Mouse (Mus musculus) inflammation-experienced regulatory T-cells, adult 6 months (primary cell): ENCODE results near the gene Lpin2. TPM values are rescaled to one million over a fixed set of nuclear protein-coding genes. Genes with fewer than 3 reads are reported as not detected.

Source experiments
- ATAC-seq: one replicate; pipeline ENCODE4 v1.8.0; 2017
- polyA plus RNA-seq, 3 experiments: library from polyadenylated mRNA; unstranded; fragments of 100-300 nt; shearing (Covaris generic); gene quantifications; one replicate each; pipeline ENCODE4 v1.2.1; 2017

The Lpin2 gene
- polyA plus RNA-seq, 3 experiments from 2014 or later: 20.6 to 36.6 (median 30.0) TPM

DNA sequence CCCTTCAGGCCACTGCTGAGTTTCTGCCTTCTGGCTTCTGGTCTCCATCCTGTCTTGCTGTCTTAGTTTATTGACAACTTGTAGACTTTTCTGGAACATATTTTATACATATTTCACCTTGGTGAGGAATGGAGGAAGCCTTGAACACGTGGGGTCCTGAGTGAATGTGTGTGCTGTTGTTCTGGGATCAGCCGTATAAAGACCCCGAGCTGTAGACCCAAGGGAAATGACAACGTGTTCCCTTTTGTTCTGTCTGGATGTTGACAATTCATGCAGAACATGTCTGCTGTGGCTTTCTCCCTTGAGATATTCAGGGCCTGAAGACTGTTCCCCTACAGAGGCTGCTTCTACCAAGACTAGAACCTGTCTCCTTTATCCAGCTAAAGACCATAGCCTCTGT, 5.0 kb upstream of the Lpin2 start:
- ATAC-seq: no peak

DNA sequence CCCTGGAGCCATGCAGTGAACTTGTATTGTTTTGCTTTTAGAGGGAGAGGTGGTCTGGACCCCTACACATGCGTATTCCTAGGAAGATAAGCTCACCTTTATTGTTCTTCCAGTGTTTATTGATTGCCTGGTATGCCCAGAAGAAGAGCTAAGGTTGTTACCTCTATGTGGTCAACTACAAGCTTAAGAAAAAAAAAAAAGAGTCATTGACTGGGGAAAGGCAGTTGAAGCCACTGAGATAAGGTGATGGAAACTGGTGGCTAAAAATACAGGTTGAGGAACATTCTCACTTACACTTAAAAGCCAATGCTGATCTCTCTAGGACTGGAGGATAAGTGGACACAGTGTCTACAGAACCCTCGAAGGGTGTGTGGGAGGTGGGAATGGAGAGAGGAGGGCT, 4.4 kb upstream of the Lpin2 start:
- ATAC-seq: no peak

DNA sequence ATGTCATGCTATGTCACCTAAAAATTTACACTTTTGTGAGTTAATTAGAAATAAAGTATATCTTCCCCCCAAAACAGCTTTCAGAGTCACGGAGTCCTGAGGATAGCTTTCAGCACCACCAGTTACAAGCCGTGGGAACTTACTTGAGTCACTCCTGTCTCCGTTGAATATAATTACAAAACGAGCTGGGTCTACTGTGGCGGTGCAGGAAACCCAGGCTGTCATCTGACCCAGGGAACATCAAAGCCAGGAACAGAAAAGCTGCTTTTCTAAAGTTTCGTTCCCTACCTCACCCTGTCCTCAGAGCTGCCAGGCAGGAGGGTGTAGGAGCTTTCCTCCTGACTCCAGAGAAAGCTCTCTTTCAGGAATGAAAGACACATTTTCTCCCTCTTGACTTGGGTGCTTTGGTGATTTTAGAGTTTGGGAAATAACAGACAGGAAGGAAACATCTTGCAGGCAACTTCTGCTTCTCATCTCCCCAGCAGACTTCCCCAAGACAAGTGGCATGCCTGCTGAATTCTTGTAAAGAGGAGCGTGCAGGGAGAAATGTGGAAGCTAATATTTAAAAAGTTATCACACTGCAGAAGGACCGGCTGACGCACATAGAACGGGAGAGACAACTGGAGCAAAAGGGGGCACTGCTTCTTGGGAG, 3.7 kb upstream of the Lpin2 start:
- no peak for ATAC-seq

DNA sequence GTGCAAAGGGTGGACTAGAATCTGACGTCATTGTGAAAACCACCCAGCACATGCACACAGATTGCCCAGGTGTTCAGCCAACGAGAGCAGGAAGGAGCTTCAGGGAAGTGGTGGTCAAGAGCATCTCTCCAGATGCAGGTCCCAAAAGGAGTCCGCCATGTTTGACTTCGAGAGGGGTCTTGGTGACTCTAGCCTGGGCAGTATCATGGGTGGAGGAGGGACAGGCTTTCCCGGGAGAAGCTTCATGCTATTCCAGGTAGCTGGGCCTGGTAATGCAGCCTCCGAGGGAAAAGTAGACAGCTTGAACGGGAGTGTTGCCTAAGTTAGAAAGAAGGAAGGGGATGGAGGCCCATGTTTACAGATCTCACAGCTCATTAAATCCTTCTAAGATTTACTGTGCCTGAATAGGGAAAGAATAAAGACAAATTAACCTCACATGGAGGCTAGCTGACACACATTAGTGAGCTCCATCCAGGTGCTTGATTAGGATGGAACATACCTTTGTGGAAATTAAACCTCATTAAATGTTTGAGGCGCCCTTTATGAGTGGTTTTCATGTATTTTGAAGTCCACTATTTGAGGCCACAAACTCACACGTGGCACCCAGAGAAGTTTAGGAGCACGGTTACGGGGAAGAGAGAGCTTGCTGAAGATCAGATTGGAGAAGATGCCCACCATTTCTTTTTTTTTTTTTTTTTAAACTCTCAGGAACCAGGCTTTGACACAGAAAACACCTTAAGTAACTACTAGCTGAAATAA, 2.6 kb upstream of the Lpin2 start:
- ATAC-seq: no peak

DNA sequence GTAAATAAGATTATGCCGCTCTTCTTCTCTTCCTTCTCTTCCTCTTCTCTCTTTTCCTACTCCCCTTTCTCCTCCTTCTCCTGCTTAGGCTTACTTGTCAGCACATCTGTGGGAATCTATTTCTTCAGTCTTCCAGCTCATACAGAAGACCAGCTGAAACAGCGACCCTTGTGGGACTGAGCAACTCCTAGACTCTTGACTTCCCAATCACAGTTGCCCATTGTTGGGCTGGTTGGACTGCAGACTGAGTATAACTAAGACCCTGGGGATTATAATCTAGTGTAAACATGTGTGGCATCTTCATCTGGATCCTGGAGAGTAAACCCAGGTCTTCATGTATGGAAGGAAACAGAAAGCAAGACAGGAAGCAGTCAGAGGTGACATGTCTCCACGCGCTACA, 1.8 kb upstream of the Lpin2 start:
- no peak for ATAC-seq

DNA sequence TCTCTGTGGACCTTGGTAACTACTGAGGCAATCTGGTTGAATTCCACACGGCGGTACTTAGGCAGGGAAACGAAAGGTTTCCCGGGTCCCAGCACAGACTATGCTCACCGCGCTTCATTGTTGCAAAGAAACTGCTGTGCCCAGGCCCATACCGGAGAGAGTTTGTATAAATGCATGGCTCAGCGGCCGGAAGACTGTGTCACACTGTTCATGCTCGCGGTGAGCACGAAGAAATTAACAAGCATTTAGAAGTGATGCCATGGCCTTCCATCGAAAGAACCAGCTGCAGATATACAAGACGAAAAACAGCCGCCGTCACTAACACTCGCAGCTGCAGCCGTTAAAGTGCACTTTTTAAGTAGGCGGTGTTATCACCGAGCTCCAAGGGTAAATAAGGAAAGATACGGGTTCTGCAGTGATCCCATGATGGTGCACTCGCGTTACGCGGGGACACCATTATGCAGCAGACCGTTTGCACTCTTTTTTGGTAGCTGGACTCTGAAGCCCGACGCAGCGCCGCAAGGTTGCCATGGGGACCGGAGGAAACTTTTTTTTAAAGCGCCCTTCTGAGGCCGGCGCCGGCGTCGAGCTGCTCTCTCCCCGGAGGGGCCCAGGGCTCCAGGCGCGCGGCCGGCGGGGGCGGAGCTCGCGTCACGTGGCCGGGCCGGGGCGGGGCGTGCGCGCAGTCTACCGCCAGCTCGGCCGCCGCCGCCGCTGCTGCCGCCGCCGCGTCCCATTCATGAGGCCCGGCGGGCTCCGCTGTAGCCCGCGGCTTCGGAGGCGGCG, 704 bp downstream of the Lpin2 start:
- peak; percentile 78 for ATAC-seq

DNA sequence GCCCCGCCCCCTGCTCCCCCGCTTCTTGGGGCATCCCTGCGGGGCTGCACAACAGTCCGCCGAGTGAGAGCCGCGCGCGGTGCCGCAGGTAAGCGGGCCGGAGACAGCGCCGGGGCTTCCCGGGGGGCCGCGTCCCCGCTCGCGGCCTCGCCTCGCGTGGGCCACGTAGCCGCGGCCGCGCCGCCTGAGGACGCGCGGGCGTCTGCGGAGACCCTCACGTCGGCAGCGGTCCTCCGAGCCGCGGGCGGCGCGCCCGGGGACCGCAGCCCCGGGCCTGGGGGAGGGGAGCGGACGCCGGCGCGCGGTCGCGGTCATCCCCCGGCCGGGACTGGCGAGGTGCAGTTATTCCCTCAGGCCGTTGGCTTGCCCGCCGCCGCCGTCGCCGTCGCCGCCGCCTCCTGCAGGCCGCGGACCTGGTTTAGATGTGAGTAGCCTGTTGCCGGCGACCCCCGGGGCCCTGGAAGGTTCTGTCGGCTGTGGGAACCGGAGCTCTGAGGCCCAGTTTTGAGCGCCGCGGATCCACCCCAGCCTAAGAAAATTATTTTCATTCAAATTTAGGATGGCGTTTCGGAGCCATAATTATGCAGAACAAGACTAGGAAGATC, 1.4 kb downstream of the Lpin2 start:
- ATAC-seq: peak; percentile 11

DNA sequence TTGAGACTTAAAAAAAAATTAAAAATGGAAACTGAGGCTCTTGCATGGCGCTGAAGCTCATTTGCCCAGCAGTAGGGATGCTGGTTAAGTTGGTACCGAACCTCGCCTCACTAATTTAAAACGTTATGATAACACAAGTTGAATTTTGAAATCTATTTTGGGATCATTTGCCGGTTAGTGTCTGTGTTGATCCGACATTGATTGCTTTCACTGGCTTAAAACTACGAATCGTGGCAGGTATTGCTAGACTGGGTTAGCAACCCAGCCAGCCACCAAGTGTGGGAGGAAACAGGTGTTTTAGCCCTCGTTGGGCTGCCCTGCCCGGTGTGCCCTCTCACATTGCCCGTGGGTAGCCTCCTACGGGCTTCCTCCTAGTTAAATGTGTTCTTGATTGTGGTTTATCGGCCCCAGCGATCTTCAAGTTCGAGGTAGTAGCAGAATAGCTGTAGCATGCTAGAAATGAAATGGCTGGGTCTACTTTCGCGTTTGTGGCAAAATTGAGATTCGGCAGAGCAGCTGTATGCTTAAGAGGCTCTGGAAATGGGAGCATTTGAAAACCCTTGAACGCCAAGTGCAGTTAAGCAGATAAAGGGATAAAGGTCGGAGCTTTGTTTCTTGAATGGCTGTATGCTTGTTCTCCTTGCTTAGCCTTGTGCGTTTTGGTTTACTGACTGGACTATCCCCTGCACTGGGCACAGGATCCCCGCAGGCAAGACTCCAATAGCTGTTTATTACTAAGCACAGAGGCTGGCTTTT, 2.2 kb downstream of the Lpin2 start:
- ATAC-seq: peak; percentile 20

DNA sequence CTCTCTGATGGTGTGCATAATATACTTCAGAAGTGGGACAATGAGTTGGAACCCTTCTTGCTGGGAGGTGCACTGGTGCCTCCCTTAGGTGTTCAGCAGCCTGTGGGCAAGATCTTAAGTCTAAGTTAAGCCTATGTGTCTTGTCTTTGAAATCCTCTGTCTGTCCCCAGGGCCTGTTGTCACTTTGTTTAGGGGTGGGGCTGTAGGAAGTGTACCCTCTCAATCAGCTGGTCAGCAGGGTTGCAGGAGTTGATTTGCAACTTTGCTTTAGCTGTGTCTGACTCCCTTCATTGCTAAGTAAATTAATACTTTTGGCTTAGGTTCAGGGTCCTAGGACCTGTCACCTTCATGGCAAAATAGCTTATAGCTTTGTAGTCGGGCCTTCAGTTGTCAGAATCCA, 3.0 kb downstream of the Lpin2 start:
- no peak for ATAC-seq

DNA sequence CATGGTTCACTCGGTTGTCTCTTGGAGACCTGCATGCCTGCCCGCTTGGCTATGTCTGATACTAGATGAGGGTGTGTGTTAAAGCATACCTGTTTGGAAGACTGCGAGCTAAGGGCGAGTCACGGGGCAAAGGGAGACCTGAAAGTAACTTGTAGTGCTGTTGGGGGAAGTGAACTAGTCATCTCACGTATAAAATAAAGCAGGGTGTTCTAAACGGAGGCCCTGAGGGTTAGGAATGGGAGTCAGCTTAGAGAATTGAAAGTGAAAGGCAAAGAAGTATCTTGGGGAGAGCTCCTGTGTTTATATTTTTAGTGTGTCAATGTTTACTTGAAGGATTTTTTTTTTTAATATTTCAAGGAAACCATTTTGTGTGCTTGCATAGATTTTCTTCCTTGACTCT, 8.2 kb downstream of the Lpin2 start:
- peak; percentile 54 for ATAC-seq

DNA sequence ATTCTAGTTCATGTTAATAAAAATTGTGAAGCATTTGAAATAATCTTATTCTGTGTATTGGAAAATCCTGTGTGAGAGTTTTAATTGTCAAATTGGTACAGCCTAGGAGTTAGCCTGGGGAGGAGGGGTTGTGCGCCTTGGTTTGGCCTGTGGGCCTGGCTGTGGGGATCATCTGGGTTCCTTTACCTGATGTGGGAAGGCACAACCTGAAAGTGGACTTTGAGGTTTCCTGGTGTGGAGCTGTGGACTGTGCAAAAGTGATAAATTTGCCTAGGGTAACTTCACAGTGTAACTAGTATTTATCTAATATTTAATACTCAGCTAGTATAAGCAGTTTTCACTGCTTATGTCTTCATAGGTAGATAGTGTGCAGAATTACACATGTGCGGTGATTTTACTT, 8.7 kb downstream of the Lpin2 start:
- ATAC-seq: no peak

DNA sequence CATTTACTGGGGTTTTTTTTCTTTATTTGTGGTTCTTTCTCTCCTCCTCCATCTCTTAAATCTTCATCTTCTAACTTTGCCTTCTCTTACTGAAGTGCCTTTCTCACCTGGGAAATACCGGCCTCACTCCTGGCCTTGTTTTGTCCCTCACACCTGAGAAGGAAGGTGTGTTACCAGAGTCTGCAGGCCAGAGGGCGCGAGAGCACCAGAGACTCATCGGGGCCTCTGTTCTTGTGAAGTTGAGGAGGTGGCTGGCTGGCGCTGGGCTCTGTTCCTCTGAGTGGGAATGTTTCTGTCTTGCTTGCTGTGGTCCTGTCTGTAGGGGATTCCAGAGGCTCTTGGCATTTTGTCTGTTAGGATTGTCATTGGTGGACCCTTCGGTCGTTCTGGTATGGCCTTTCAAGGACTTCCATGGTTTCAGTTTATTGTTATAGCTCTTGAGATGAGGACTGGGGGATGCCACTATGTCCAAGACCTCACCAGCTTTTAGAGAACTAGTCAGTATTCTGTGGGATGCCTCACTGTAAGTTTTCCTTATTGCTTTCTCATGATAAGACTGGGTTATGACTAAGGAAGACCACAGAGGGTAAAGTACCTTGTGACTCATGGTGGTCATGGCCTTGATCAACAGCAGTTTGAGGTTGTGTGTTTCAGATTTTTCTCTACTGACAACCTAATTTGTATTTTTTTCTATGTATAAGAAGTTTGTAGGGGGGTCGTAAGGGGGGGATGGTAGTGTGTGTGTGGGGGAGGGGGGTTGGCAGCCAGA, 9.5 kb downstream of the Lpin2 start:
- no peak for ATAC-seq

DNA sequence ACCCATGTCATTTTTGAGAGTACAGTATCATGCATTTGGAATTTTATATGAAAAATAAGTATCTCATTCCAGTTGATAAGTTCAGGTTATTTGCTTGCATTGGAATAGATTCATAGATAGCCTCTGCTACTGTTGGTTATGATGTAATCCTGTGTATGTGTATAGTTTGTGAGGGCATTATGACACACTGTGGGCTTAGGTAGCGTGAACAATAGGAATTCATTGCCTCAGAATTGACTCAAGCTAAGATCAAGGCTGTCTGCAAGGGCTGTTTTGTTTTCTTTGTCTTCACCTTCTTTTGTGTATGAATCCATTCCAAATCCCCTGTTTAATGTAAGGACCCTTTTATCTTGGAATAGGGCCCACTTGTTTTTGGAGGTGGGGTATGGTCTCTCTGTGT, 10.7 kb downstream of the Lpin2 start:
- ATAC-seq: no peak

DNA sequence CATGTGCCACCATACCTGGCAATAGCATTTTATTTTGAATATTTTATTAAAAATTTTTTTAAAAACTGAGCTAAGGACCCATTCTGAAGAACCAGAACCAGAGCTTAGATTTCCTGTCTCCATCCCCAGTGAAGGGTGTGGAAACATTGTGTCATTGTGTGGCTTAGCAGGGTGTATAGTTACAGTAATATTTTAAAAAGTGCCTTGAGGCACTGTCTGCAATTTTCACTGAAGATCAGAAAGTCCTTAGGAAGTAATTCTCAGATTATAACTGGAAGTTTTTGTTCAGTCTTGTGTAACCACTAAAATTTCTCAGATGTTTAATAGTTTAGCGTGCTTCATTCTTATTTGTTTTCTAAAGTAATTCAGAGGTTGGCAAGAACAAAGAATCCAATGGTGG, 11.1 kb downstream of the Lpin2 start:
- no peak for ATAC-seq

DNA sequence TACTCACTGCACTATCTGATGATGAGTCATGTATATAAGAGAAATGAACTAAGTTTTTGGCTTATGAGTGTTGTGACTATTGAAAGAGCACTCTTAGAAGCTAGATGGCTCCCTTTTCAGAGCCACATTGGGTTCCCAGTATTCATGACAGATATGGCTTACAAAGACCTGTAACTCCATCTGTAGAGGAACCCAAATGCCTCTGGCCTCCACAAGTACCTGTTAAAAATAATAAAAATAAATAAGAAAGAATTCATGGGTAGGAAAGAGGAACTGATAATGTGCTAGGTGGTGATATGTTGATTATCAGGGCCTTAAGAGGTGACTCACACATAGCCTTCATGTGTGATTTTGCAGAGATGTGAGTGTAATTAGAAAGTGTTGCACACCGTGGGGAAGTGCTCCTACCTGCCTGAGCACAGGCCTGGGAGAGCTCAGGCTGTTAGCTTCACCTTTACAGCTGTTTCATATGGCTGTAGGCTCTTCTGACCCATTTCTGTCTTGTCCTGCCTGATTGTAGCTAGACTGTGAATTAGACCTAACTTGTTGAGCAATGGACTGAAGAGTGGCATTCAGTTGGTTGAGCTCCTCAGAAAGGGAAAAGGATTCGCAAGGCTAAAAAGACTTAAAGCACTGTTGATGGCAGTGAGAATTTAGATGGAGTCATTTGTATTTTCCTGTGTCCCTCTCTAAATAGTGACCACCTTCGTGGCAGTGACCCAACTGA, 12.7 kb downstream of the Lpin2 start:
- ATAC-seq: no peak

DNA sequence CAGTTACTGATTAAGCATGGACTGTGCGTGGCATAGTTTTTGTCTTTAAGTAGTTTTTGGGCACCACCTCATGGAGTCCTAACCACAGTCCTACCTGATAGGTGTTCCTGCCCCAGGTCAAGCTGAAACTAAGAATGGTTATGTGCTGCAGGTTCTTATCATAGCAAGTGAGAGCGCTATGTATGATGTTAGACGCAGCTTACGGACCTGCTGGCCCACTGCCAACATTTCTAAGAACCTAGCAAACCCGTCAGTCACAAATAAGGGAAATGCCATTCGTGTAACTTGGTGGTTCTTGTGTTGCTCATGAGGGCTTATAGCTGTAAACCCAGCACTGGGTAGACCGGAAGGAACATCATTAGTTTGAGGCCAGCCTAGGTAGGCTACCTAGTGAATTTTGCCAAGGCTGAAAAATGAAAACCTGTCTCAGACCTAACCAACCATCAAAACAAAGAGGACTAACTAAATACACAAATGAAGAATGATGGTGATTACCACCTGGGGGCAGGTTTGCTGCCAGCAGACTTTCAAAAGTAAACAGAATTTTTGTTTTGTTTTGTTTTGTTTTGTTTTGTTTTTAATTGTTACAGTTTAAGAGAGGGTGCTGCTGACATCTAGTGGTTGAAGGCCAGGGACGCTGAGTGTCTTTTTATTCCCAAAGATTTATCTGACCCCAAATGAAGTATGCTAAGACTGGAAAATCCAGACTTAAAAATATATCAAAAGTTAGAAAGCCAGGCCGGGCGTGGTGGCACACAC, 13.5 kb downstream of the Lpin2 start:
- peak; percentile 77 for ATAC-seq

DNA sequence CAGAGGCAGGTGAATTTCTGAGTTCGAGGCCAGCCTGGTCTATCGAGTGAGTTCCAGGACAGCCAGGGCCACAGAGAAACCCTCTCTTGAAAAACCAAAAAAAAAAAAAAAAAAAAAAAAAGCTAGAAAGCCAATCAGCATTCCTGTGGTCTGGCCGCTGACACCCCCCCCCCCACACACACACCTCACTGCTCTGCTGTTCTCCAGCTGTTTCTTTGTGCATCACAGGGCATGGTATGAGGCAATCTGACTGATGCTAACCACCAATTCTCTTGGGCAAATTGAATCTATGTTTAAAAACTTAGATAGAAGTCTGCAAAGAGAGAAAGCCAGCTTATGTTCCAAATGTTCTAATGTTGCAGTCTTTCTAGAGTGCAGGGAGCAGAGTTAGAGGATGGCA, 14.1 kb downstream of the Lpin2 start:
- ATAC-seq: no peak

DNA sequence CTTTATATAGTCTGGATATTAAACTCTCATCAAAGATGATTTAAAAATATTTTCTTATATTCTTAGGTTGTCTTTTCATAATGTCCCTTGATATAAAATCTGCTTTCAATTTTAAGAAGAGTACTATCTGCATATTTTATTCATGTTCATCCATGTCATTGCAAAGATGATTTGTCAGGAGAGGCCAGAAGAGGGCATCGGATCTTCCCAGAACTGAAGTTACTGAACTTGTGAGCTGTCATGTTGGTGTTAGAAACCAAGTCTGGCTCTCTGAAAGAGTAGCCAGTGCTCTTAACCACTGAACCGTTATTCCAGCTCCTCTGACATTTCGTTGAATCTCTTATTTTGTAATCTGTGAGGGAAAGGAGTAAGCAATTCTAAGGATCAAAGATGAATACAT, 17.0 kb downstream of the Lpin2 start:
- no peak for ATAC-seq

DNA sequence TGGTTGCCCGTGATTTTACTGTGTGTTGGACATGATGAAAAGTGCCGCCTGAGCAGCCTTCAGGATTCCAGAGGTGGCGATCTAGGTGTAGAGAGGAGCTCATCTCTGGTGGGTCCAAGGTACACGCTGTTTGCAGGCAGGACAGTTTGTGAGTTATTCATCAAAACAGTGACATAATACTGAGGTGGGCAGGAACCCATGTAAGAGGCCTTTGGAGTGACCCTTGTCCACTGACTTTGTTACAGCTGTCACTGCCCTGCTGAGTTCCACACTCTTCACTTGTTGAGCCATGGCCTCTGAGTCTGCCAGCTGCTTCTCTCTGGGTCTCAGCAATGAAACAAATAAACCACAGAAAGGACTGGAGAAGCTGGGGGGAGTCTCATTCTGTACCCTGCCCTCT, 19.8 kb downstream of the Lpin2 start:
- ATAC-seq: no peak
